Mouse (Mus musculus): ENCODE measurements around the gene Hivep3. TPM values are rescaled to one million over a fixed set of nuclear protein-coding genes. Genes with fewer than 3 reads are reported as not detected.
A peak's percentile ranks its signal among the peaks of the same experiment; 100 is the strongest.

Hivep3 gene
- polyA plus RNA-seq, 1 experiment from 2014 or later = 6.0 TPM

DNA sequence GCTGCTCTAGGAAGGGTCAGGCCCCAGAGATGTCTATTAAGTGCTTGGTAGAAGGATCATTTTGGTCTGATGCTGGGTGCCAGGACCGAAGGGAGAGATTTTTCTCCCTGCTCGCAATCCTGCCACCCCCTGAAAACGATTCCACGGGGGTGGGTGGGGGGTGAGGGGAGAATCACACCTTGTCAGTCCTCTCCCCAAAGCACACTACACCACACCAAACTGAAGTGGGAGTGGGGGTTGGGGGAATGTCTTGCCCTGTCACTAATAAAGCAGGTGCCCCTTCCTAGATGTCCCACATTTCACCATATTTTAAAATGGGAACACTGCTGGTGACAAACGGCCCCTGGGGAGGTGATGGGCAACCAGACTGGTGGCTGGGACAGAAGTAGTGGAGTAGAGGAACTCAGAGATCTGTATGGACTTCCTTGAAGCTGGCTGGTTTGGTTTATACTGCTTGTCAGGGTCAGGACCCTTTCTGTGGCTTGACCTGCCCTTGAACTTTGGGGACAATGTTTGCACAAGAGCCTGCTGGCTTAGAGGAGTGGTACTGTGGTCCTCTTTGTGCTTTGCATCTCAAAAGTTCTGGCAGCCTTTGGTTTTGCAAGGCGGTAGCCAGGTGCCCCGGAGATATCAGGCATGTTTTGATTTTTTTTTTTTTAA, 81.7 kb downstream of the Hivep3 start:
- Histone ChIP-seq H3K9me3 (ENCODE audit: control insufficient read depth, low read length) (no peaks in the 10 kb centered on the region), H3K4me3 (ENCODE audit: low read depth, low read length) (peak overlapping the region; percentile 54), H3K9ac (ENCODE audit: low read length) (peak overlapping the region; percentile 69), H3K27ac (replicated peaks) (peak overlapping the region; percentile 73), H3K27me3 (ENCODE audit: control insufficient read depth, insufficient read depth, low read length) (no peaks in the 10 kb centered on the region), H3K36me3 (ENCODE audit: control insufficient read depth, insufficient read depth, low read length) (no peaks in the 10 kb centered on the region), H3K4me1 (replicated peaks; ENCODE audit: control insufficient read depth, insufficient read depth) (no peaks in the 10 kb centered on the region), H3K4me2 (replicated peaks; ENCODE audit: low read depth) (peak overlapping the region; percentile 74)
- TF ChIP-seq EP300 (optimal IDR thresholded peaks at IDR 0.05) = no peak
- TF ChIP-seq CTCF (IDR thresholded peaks at IDR 0.05; ENCODE audit: low read depth) = no peak
- no peak for DNase-seq (ENCODE audit: low spot score)
- WGBS = 12% methylated on average over 7 of the region's 7 CpGs
- ATAC-seq (ENCODE audit: low FRiP score, low TSS enrichment) = no peak

DNA sequence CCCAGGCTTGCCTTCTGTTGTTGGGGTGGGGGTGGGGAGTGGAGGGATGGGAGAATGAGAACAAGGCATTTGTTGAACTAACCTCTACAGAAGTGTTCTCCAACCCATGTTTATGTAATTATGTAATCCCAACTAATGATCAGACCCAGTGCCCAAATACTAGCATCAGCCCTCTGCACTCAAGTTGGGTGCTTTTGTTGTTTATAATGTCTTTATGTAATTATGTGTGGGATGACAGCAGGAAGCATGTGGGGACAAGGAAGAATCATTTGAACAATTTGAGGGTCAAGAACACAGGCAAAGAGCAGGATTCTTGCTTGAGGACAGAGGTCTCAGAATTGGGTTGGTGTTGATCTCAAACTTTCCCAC, 82.2 kb downstream of the Hivep3 start:
- no peak overlapping the region for H3K4me3 ChIP-seq (ENCODE audit: low read depth, low read length)
- no peaks in the 10 kb centered on the region for H3K9me3 ChIP-seq (ENCODE audit: control insufficient read depth, low read length)
- no peaks in the 10 kb centered on the region for H3K27me3 ChIP-seq (ENCODE audit: control insufficient read depth, insufficient read depth, low read length)
- ATAC-seq (ENCODE audit: low FRiP score, low TSS enrichment) (no peak), DNase-seq (ENCODE audit: low spot score) (no peak)
- H3K9ac ChIP-seq (ENCODE audit: low read length) = no peak overlapping the region
- no peak for TF ChIP-seq EP300 (optimal IDR thresholded peaks at IDR 0.05)
- TF ChIP-seq CTCF (IDR thresholded peaks at IDR 0.05; ENCODE audit: low read depth) = no peak
- peak overlapping the region; percentile 78 for H3K27ac ChIP-seq (replicated peaks)
- no peaks in the 10 kb centered on the region for H3K36me3 ChIP-seq (ENCODE audit: control insufficient read depth, insufficient read depth, low read length)
- H3K4me1 ChIP-seq (replicated peaks; ENCODE audit: control insufficient read depth, insufficient read depth) = no peaks in the 10 kb centered on the region
- H3K4me2 ChIP-seq (replicated peaks; ENCODE audit: low read depth) = no peak overlapping the region

- DNase-seq (ENCODE audit: low spot score) (peak; percentile 79), ATAC-seq (ENCODE audit: low FRiP score, low TSS enrichment) (peak; percentile 85)
- Histone ChIP-seq H3K4me2 (replicated peaks; ENCODE audit: low read depth) (no peak overlapping the region; the same call in 1 of the 2 replicates), H3K9me3 (ENCODE audit: control insufficient read depth, low read length) (no peaks in the 10 kb centered on the region), H3K4me3 (ENCODE audit: low read depth, low read length) (no peak overlapping the region), H3K27me3 (ENCODE audit: control insufficient read depth, insufficient read depth, low read length) (no peaks in the 10 kb centered on the region), H3K36me3 (ENCODE audit: control insufficient read depth, insufficient read depth, low read length) (no peaks in the 10 kb centered on the region), H3K4me1 (replicated peaks; ENCODE audit: control insufficient read depth, insufficient read depth) (no peaks in the 10 kb centered on the region), H3K9ac (ENCODE audit: low read length) (no peak overlapping the region), H3K27ac (replicated peaks) (peak overlapping the region; percentile 78)
- TF ChIP-seq EP300 (optimal IDR thresholded peaks at IDR 0.05) (peak; percentile 84), CTCF (IDR thresholded peaks at IDR 0.05; ENCODE audit: low read depth) (no peak)
- WGBS = 37% methylated on average over 7 of the region's 7 CpGs
Observed at GRCm38 (mm10) chr4:119816620-119817356, 83.2 kb downstream of the Hivep3 start.

DNA sequence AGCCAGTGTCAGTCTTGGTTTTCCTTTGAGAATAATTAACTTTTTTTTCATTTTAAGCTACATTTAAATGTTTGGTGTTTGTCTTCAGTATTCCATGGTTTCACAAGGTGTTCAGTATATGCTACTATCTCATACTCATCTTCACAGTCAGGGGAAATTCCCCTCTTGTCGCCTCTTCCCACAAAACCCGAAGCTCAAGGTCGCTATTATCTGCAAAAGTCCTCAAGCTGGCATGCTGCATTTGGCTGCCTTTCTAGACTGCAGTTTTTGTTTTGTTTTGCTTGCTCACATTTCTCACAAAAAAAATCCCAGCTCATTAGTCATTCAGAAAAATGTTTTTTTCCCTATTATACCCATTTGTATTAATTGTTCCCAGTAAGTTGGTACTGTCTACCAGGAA, 92.4 kb downstream of the Hivep3 start:
- no peaks in the 10 kb centered on the region for H3K9me3 ChIP-seq (ENCODE audit: control insufficient read depth, low read length)
- no peaks in the 10 kb centered on the region for H3K36me3 ChIP-seq (ENCODE audit: control insufficient read depth, insufficient read depth, low read length)
- WGBS = 70% methylated on average over 3 of the region's 3 CpGs
- H3K4me2 ChIP-seq (replicated peaks; ENCODE audit: low read depth) = no peak overlapping the region
- DNase-seq (ENCODE audit: low spot score) = no peak
- no peak overlapping the region for H3K9ac ChIP-seq (ENCODE audit: low read length)
- H3K4me3 ChIP-seq (ENCODE audit: low read depth, low read length) = no peak overlapping the region
- ATAC-seq (ENCODE audit: low FRiP score, low TSS enrichment) = no peak
- no peaks in the 10 kb centered on the region for H3K4me1 ChIP-seq (replicated peaks; ENCODE audit: control insufficient read depth, insufficient read depth)
- no peak overlapping the region for H3K27ac ChIP-seq (replicated peaks)
- no peaks in the 10 kb centered on the region for H3K27me3 ChIP-seq (ENCODE audit: control insufficient read depth, insufficient read depth, low read length)
- no peak for TF ChIP-seq EP300 (optimal IDR thresholded peaks at IDR 0.05)
- TF ChIP-seq CTCF (IDR thresholded peaks at IDR 0.05; ENCODE audit: low read depth) = no peak

DNA sequence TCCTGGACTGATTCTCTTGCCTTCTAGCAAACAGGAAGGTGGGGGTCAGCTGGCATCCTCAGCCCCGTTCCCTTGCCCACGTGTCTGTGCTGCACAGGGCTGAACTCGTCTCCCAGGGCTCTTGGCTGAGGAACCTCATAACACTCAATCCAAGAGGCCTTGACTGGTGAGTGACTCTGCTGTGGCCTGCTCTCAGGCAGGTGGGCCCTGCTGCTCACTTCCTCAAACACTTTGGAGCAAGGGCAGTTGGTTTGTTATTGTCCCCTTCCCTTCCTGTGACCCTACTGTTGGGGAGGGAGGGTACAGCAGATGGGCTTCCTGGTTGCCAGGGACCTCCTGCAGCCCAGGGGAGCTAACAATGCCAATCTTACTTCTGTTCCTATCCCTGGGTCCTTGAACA, 94.8 kb downstream of the Hivep3 start:
- Histone ChIP-seq H3K4me1 (replicated peaks; ENCODE audit: control insufficient read depth, insufficient read depth) (no peaks in the 10 kb centered on the region), H3K9ac (ENCODE audit: low read length) (no peak overlapping the region), H3K36me3 (ENCODE audit: control insufficient read depth, insufficient read depth, low read length) (no peaks in the 10 kb centered on the region), H3K9me3 (ENCODE audit: control insufficient read depth, low read length) (no peaks in the 10 kb centered on the region), H3K27me3 (ENCODE audit: control insufficient read depth, insufficient read depth, low read length) (no peaks in the 10 kb centered on the region), H3K4me3 (ENCODE audit: low read depth, low read length) (no peak overlapping the region), H3K4me2 (replicated peaks; ENCODE audit: low read depth) (no peak overlapping the region), H3K27ac (replicated peaks) (no peak overlapping the region)
- 58% methylated on average over 3 of the region's 3 CpGs for WGBS
- DNase-seq (ENCODE audit: low spot score) (no peak), ATAC-seq (ENCODE audit: low FRiP score, low TSS enrichment) (no peak)
- no peak for TF ChIP-seq EP300 (optimal IDR thresholded peaks at IDR 0.05)
- TF ChIP-seq CTCF (IDR thresholded peaks at IDR 0.05; ENCODE audit: low read depth) = no peak

DNA sequence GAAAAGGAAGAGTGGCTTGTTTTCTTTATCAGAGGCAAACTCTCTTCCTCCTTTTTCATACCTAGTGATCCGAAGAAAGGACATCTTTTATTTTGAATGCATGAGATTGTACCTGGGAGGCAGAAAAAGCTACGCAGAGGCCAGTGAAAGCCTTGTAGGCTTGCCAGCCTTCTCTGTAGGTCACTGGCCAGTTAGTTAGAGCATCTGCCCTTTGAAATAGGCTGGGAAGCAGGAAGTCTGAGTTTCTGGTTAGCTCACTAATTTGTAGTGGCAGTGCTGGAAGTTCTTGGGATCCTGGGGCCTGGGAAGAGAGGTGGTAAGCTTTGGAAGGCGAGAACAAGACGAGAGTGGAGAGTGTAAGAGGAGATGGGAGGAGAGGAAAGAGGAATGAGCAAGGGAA, 95.4 kb downstream of the Hivep3 start:
- Histone ChIP-seq H3K4me1 (replicated peaks; ENCODE audit: control insufficient read depth, insufficient read depth) (no peaks in the 10 kb centered on the region), H3K4me2 (replicated peaks; ENCODE audit: low read depth) (no peak overlapping the region), H3K9me3 (ENCODE audit: control insufficient read depth, low read length) (no peaks in the 10 kb centered on the region), H3K27ac (replicated peaks) (no peak overlapping the region), H3K4me3 (ENCODE audit: low read depth, low read length) (no peak overlapping the region), H3K9ac (ENCODE audit: low read length) (no peak overlapping the region), H3K36me3 (ENCODE audit: control insufficient read depth, insufficient read depth, low read length) (no peaks in the 10 kb centered on the region), H3K27me3 (ENCODE audit: control insufficient read depth, insufficient read depth, low read length) (no peaks in the 10 kb centered on the region)
- ATAC-seq (ENCODE audit: low FRiP score, low TSS enrichment) = no peak
- no peak for TF ChIP-seq CTCF (IDR thresholded peaks at IDR 0.05; ENCODE audit: low read depth)
- no peak for TF ChIP-seq EP300 (optimal IDR thresholded peaks at IDR 0.05)
- WGBS = 70% methylated on average over 4 of the region's 4 CpGs
- no peak for DNase-seq (ENCODE audit: low spot score)
